Mouse (Mus musculus): ENCODE results near the gene Slc34a2.

The Slc34a2 gene

GRCm38 (mm10) chr5:53037781-53038180 lies at the start of gene Slc34a2:
Slc34a2 (plus strand) TSS chr5:53038081.
- no peak for DNase-seq

- DNase-seq = no peak
Measured at GRCm38 (mm10) chr5:52990687-52991341, 47.1 kb upstream of the Slc34a2 start.

- no peak for DNase-seq
Measured at GRCm38 (mm10) chr5:52992210-52992897, 45.5 kb upstream of the Slc34a2 start.

- DNase-seq = no peak
Measured at GRCm38 (mm10) chr5:52993490-52994282, 44.2 kb upstream of the Slc34a2 start.

- no peak for DNase-seq
Measured at GRCm38 (mm10) chr5:52995461-52995860, 42.4 kb upstream of the Slc34a2 start.

GRCm38 (mm10) chr5:52996145-52996544 lies 41.7 kb upstream of the Slc34a2 start:
- DNase-seq = no peak

- no peak for DNase-seq
Measured at GRCm38 (mm10) chr5:52996601-52997000, 41.3 kb upstream of the Slc34a2 start.

GRCm38 (mm10) chr5:52997032-52997431 lies 40.8 kb upstream of the Slc34a2 start:
- DNase-seq = no peak

GRCm38 (mm10) chr5:52998097-52998760 lies 39.7 kb upstream of the Slc34a2 start:
- no peak for DNase-seq

- DNase-seq = no peak
Measured at GRCm38 (mm10) chr5:53000169-53000872, 37.6 kb upstream of the Slc34a2 start.

GRCm38 (mm10) chr5:53002599-53003203 lies 35.2 kb upstream of the Slc34a2 start:
- no peak for DNase-seq

- no peak for DNase-seq
Measured at GRCm38 (mm10) chr5:53003495-53003894, 34.4 kb upstream of the Slc34a2 start.

GRCm38 (mm10) chr5:53003981-53004380 lies 33.9 kb upstream of the Slc34a2 start:
- no peak for DNase-seq

- no peak for DNase-seq
Measured at GRCm38 (mm10) chr5:53009027-53009769, 28.7 kb upstream of the Slc34a2 start.

- DNase-seq = no peak
Measured at GRCm38 (mm10) chr5:53009770-53010133, 28.1 kb upstream of the Slc34a2 start.

- DNase-seq = no peak
Measured at GRCm38 (mm10) chr5:53011327-53011726, 26.6 kb upstream of the Slc34a2 start.

- DNase-seq = no peak
Measured at GRCm38 (mm10) chr5:53016606-53017005, 21.3 kb upstream of the Slc34a2 start.

- DNase-seq = no peak
Measured at GRCm38 (mm10) chr5:53018316-53018715, 19.6 kb upstream of the Slc34a2 start.

- no peak for DNase-seq
Measured at GRCm38 (mm10) chr5:53023432-53023831, 14.4 kb upstream of the Slc34a2 start.

- no peak for DNase-seq
Measured at GRCm38 (mm10) chr5:53023901-53024300, 14.0 kb upstream of the Slc34a2 start.

GRCm38 (mm10) chr5:53025276-53025973 lies 12.5 kb upstream of the Slc34a2 start:
- DNase-seq = no peak

Measured in liver (tissue).